Mouse (Mus musculus) NIH3T3 (cell line): ENCODE data around the gene Prrc2b.
A peak's percentile ranks its signal among the peaks of the same experiment; 100 is the strongest.

Source experiments
- DNase-seq: peaks from one replicate; pipeline ENCODE4 v3.0.0-alpha.2; 2012; ENCODE audit warnings: low read depth

The Prrc2b gene

DNA sequence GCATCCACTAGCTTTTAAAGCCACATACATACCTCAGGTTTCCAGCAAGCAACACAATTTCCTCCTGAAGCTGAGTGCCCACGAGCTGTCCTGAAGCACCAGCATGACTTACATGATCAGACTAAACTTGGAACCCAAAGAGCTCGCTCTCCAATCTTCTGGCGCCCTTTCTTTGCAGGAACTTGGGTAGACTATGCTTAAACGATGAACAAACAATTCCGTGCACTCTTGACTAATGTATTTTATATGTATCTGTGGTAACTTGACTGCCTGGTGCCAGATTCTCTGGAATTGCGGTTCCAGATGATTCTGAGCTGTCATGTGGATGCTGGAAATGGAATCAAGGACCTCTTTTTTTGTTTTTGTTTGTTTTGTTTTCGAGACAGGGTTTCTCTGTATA lies 84.6 kb downstream of the Prrc2b start:
- peak; percentile 51 for DNase-seq

DNA sequence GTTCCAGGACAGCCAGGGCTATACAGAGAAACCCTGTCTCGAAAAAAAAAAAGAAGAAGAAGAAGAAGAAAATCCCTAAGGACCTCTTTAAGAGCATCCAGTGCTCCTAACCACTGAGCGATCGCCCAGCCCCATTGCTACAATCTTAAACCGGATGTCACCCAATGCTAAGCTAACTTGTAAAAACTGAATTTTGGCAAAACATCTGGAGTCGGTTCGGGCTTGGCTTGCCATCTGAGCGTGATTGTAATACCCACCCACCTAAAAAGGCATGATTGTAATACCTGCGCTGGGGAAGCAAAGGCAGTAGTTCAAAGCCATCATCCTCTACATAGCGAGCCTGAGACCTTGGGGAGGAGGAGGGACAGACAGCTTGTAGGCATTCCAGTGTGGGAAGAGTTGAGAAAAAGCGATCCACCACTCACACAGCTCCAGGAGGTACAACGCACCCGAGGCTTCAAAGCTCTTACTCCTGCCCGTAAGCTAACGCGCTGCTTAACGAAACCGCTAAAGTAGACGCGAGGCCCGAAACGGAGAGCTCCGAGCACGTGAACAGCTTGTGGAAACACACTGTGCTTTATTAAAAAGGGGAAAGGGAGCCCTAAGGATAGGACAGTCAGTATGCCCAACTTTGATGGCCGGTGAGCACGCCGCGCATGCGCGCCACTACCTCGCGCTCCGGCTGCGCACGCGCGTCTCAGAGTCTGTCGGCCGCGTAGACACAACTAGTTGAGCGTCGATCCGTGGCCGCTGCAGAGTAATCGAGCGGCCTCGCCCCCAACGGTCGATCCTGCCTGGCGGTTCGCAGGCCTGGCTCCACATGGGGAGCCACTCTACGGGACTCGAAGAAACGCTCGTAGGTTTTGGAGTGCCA lies 85.2 kb downstream of the Prrc2b start, which contains the start of gene Pomt1:
Gene Pomt1 (plus strand): TSS at position 705 of the 874 bp plus-strand sequence.
- DNase-seq, result peak; percentile 98

DNA sequence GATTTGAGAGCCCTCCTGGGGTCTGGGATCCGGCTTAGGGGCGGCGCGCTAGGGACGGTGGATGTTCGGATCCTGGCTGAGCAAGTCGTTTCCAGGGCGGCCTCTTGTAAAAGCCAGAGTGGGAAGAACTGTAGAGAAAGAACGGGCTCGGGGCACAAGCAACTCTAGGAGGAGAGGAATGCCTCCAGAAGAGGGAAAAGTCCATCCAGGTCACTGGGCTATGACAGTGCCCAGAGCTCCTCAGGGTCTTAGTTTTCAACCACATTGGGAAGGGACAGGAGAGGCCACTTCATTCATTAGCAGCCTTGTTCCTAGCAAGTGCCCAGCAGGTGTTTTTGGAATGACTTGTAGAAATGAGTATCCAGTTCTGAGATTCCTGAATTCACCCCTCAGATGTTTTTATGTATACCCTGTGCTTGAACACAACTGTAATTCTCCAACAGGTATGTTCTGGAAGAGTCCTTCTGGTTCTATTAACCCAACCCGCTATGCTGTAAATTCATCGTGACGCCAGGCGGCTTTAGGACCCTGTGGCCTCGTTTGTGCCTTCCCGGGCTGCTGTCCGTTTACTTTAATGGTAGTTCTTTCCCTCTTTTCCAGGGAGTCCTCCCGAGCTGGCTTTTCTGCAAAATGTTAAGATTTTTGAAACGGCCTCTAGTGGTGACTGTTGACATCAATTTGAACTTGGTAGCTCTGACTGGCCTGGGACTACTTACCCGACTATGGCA lies 86.0 kb downstream of the Prrc2b start:
- peak; percentile 87 for DNase-seq

DNA sequence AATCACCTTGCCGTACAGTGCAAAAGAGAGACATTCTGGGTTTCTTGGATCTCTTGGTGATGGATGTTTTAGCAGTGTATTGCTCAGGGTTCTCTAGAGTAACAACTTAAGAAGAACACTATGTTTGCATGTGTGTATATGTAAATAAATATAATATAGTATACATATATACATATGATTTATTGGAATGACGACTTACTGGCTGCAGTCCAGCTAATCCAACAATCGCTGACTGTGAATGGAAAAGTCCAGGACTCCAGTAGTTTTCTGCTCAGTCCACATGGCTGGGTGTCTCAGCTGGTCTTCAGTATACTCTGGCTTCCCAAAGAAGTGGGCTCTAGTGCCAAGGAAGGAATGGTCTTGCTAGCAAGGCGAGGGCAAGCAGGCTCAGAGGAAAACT lies 86.7 kb downstream of the Prrc2b start:
- DNase-seq, result peak; percentile 63

DNA sequence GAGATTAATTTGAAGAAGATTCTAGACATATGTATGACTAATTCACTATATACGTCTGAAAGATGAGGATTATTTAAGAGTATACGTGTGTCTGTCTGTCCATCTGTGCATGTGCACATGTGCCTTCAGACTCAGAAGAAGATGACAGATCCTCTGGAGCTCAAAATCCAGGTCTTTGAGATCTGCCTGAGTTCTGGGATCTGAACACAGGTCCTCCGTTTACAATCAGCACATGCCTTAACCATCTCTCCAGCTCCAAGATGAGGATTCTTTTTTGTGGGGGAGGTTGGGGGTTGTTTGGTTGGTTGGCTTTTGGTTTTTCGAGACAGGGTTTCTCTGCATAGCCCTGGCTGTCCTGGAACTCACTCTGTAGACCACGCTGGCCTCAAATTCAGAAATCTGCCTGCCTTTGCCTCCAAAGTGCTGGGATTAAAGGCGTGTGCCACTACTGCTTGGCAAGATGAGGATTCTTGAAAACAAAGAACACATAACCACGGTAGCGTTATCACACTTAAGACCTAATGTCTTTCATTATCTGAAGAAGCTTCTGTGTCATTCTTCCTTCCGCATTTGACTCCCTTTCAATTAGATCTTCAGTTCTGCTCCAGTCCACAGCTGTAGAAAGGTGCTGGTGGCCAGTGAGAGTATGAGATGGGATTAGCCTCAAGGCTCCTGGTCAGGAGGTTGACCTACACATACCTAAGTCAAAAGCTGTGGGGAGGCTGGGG lies 88.0 kb downstream of the Prrc2b start:
- no peak for DNase-seq

DNA sequence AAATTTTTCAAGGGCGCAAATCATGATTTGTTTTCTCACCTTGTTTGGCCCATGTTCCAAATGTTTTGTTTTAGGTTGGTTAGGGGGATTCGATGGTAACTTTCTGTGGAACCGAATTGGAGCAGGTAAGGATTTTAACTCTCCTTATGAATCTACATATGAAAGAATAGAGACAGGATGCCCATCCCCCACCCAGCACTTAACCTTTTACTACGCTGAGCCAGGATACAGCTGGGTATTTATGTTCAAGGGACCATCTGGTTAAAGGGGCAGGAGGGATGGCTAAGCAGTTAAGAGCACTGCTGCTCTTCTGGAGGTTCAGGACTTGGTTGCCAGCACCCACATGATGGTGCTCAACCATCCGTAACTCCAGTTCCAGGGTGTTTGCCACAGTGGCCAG lies 89.7 kb downstream of the Prrc2b start:
- DNase-seq, result no peak

DNA sequence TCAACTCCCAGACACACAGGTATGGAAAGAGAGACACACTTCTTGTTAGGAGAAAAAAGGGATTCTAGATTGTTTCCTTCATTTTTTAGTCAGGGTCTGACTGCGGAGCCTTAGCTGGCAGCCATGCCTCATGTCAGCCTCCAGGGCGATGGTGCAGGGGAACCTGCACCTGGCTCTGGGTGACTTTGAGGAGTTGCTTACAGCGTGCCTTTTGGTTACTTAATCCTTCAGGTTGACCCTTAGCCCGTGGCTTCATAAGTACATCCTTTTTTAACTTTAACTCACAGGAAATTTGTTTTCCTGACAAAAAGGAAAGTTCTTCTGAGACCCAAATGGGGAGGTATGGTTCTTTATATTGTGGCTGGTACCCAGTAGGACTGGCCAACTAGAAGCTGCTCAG lies 92.1 kb downstream of the Prrc2b start:
- DNase-seq, result no peak

DNA sequence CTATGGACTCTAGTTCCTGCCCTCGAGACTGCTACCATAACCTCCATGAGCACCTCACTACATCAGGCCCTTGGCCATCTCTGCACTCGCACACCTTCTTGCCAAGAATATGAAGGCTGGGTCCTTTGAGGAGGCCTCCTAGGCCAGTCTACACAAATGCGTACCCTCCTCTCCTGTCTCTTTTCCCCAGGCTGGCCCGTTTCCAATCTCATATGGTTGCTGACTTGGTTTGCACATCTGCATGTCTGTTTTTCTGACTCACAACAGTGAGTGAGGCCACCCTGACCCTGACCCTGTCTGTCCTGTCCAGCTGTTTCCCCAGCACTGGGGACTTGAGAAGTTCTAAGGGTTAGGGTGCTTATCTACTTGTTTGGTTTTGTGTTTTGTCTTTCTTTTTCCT lies 95.9 kb downstream of the Prrc2b start:
- DNase-seq, result no peak

DNA sequence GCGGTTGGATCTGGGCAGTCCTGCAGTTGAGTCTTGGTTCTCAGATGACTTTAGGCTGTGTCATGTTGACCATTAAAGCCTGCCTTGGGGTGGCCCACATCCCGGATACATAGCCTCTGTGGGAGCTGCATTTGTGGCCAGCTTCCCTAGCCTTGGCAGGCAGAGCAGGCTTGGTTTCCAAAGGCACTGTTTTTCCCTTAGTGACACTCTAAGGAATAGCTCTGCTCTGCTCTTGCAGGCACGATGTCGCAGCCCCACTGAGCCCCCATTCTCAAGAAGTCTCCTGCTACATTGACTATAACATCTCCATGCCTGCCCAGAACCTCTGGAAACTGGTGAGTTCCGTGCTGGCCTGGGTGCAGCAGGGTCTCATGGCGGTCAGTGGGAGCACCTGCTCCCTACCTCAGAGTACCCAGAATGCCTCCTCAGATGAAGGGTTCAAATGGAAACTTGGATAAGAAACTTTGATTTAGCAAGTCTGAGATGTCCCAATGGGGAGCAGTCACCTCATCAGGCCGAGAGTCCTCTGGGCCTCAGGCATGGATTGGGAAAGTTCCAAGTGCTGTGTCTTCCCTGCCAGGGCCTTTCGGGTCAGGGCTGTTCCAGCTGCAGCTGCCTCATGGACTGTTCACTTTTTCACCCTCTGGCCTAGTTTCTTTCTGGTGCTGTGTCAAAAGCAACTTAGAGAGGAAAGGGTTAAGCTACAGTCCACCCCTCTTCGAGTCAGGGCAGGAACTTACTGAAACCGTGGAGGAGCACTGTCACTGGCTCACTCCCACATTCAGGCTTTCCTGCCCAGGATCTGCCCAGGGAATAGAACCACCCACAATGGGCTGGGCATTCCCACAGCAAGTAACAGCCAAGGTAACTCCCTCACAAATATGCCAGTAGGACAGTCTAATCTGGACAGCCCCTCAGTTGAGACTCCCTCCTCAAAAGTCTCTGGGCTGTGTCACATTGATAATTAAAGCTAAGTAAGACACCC lies 97.8 kb downstream of the Prrc2b start:
- no peak for DNase-seq

DNA sequence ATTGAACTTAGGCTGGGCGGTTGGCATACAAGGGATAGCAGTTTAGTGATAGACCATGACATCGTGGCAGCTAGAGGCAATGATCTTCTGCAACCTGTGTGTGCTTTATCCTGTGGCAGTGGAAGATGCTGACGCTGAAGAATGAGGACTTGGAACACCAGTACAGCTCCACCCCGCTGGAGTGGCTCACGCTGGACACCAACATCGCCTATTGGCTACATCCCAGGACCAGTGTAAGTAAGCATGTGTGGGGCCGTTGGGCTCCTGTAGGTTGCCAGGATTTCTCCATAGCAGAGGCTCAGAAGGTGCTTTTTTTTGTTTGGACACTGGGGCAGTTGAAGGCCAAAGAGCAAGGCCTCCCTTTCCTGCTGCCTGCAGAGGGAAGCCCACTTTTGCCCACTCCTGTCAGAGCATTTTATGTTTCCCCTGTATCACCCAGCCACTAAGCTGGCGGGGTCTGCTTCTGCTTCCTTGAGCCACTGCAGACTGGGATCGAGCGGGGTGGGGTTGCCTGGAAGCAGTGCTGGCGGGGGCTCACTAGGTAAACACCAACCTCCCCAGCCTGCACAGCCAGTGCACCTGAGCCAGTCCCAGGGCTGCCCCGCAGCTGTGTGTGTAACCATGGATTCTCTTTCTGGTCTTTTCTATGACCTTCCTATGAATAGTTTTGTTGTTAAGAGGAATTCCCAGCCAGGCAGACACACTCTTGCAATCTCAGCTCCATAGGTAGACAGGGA lies 101.1 kb downstream of the Prrc2b start:
- no peak for DNase-seq

DNA sequence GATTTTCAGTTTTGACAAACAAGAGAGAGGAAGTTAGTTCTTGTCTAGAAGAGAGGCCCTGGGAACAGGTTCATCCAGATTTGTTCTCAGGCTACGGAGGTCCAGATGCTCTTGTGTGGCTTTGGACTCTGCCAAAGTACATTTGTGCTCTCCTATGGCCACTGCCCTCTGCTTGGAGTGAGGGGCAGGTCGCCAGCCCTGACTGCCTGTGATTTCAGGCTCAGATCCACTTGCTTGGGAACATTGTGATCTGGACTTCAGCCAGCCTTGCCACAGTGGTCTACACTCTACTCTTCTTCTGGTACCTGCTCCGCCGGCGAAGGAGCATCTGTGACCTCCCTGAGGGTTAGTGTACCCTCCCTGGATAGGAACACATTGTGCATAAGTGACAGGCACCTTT lies 101.8 kb downstream of the Prrc2b start:
- DNase-seq, result no peak

DNA sequence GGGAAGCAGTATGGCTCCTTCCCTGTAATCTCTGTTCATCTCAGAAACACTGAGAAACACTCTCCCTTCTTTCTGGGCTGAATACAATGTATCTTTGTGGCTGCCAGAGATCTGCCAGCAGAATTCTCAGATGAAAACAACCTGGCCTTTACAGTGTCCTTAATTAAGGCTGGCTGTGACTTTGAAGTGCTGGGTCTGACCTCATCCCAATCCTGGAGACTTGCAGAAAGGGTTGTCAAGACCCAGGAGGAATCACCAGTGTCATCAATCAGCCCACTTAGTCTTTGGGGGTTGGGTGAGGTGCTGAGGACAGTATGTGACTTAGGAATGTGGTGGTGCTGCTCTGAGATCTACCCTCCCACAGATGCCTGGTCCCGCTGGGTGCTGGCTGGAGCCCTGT lies 102.5 kb downstream of the Prrc2b start:
- DNase-seq, result no peak

DNA sequence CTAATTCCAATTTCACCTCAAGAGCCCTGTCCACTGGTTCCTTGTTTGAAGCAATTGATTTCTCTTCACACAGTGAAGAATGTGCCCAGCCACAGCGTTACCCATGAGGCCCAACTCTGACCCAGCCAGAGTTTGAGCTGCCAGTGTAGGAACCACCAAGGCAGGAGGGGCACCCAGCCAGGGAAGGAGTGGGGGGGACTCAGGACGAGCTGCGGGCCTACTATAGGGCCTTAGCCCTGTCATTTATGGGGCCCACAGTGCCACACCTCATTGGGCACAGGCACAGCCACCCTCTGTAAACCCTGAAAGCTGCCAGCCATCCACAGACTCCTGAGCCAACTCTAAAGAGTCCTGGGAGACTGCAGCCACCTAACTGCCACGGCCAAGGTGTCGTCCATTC lies 103.7 kb downstream of the Prrc2b start:
- no peak for DNase-seq

DNA sequence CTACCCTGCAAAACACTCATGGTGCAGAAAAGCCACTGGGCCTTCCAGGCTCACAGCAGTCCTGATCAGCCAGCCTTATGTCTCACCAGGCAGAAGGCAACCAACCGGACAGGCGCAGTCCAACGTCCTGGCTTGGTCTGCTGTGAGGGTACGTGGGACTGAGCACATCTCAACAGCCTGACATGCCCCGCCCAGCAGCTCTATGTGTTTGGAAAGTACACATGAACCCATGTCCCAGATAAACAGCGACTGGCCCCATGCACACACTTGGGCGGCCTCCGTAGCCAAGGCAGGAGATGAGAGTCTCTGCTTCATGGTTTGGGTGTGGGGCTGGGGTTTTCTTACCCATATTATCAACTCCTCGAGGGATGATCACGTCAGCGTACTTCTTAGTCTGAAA lies 105.4 kb downstream of the Prrc2b start:
- DNase-seq, result no peak

DNA sequence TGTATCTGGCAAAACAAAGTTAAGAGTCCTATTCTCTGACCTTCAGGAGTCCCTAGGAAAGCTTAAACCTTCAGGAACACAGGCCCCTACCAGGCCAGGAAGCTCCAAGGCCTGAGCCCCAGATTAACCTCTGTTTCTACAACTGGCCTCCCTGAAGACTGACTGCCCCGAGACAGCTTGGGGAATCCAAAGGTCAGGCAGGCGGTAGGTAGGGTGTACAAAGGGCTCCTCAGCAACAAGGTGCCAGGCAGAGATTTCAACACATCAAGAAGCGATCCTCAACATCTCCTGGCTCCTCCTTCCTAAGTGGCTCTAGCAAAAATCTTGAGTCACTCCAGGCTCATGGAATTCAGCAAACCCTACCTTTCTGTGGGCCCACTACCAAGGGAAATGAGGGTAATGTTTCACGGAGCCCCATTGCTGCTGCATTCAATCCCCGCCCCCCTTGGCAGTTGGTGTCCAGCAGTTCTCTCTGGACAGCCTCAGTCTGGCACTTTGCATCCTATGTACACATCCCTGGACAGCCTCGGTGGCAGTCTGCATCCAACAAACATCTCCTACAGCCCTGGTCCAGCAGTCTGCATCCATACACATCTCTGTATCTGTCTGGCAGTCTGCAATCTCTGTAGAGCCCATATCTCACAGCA lies 108.1 kb downstream of the Prrc2b start:
- peak; percentile 40 for DNase-seq

DNA sequence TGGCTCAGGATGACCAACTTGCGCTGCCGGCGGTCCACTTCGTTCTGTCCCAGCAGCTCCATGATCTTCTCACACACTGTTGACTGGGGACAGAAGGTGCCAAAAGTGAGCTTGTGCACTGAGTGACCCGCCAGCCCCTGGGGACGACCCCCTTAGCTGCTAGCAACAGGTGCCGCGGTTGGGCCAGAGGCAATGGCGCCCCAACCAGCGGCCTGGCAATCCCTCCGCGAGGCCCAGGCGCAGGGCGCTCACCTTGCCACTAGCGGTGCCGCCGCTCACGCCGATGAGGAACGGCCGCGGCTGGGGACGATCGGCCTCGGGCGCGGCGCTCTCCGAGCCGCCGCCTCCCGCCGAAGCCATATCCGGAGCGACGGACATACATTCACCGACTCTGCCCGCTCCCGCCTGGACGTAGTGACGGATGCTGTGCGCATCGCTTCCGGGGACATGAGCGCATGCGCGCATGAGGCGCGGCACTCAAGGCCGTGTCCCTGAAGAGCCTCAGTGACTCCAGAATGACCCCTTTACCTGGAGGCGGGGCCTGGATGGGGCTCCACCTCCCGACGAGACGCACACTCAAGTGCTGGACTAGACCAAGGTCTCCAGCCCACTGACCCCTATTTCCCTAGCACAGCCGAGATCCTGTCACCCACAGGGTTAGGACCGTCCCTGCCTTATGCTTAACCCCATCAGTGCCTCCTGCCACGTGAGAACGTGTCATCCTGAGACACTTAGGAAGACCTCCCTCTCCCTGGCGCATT lies 109.0 kb downstream of the Prrc2b start, which contains the start of gene Uck1:
Gene Uck1 (minus strand): TSS at position 503 of the 761 bp plus-strand sequence.
- DNase-seq, result peak; percentile 95

DNA sequence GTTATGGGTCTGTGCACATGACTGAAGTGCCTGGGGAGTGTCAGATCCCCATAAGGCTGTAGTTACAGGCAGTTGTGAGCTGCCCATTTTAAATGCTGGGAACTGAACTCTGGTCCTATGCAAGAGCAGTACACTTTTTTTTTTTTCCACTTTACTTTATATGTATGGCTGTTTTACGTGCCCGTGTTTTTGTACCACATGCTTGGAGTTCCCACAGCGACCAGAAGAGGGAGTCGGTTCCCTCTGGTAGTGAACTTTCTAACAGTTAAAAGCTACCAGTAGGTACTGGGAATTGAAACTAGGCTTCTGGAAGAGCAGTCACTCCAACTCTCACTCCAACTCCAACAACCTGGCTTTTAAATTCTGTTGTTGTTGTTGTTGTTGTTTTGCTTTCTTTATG lies 109.8 kb downstream of the Prrc2b start:
- peak; percentile 75 for DNase-seq

DNA sequence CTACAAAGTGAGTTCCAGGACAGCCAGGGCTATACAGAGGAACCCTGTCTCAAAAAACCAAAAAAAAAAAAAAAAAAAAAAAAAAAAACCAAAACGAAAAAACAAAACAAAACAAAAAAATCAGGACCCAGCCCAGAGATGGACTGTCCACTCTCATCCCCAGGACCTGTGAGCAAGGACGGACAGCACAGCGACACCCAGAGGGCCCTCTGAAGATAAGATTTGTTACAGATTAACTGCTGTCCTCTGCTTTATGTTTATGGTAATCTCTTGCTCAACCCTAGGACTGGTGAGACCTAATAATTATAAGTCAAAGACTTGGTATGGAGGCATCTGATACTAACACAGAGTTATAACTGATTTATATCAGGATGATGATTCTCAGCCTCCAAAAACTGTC lies 124.9 kb downstream of the Prrc2b start:
- no peak for DNase-seq

DNA sequence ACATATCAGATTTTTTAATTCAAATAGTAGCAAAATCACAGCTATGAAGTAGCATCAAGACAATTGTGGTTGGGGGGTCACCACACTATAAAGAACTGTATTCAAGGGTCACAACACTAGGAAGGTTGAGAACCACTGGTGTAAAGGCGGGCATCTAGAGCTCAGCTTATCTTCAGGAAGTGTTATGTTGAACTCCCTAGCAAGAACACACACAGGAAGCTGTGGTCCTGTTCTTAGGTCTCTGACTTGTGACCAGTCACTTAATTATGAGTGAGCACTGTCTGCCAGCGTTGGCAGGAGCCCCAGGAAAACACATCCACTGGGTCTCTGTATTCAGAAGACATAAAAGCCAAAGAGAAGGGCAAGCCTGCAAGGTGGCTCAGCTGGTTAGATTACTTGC lies 131.4 kb downstream of the Prrc2b start:
- no peak for DNase-seq
